Mouse (Mus musculus) spleen, adult 2 months (tissue): ENCODE data around the gene Mphosph6. TPM values are rescaled to one million over a fixed set of nuclear protein-coding genes. Genes with fewer than 3 reads are reported as not detected.
A peak's percentile ranks its signal among the peaks of the same experiment; 100 is the strongest.

Source experiments
- DNase-seq, 2 experiments: peaks; one replicate each; pipeline versions ENCODE4 v3.0.0 to v3.0.0-alpha.2; 2012 to 2021; ENCODE audit warnings: low spot score in 2 of 2, low read depth in 1 of 2
- H3K27ac ChIP-seq: fragments of 200-500 bp; 2 replicates; pipeline ENCODE4 v1.5.1; 2012; ENCODE audit warnings: low read length, inconsistent platforms; ENCODE audit not compliant: insufficient read depth
- H3K27me3 ChIP-seq: fragments of 200-500 bp; 2 replicates; pipeline ENCODE4 v1.6.1; 2012; ENCODE audit warnings: mild to moderate bottlenecking, moderate library complexity, low read length, inconsistent platforms; ENCODE audit not compliant: control insufficient read depth, insufficient read depth
- H3K36me3 ChIP-seq: fragments of 200-500 bp; 2 replicates; pipeline ENCODE4 v1.6.1; 2012; ENCODE audit warnings: mild to moderate bottlenecking, low read length, inconsistent platforms; ENCODE audit not compliant: control insufficient read depth, insufficient read depth
- H3K4me1 ChIP-seq: fragments of 200-500 bp; 2 replicates; pipeline ENCODE4 v1.6.1; 2011; ENCODE audit warnings: inconsistent platforms; ENCODE audit not compliant: control insufficient read depth, insufficient read depth, insufficient read length
- H3K4me3 ChIP-seq: fragments of 200-500 bp; 2 replicates; pipeline ENCODE4 v1.5.1; 2011; ENCODE audit warnings: mild to moderate bottlenecking, inconsistent platforms; ENCODE audit not compliant: insufficient read depth, insufficient read length; ENCODE audit errors: extremely low read depth
- CTCF ChIP-seq: fragments of 200-500 bp; IDR thresholded peaks from 2 replicates; pipeline ENCODE4 v1.5.1; 2011; ENCODE audit warnings: mild to moderate bottlenecking, inconsistent platforms; ENCODE audit not compliant: insufficient read depth, insufficient read length, insufficient replicate concordance; ENCODE audit errors: extremely low read depth
- POLR2A ChIP-seq: fragments of 200-500 bp; IDR thresholded peaks from 2 replicates; pipeline ENCODE4 v1.6.1; 2011; ENCODE audit warnings: low read depth, low read length, inconsistent platforms
- WGBS: fragments of 180-500 bp; shearing (Covaris S2); methylation state at CpG from one replicate; pipeline ENCODE4 v1.1.7; 2018; 5-methylcytosine and 5-hydroxymethylcytosine counted together
- polyA plus RNA-seq: library from polyadenylated mRNA; depleted of rRNA; stranded (reverse); fragments of >200 nt; gene quantifications from 2 replicates; pipeline ENCODE4 v1.2.3, GENCODE M21; 2012

Gene Mphosph6
- polyA plus RNA-seq, 1 experiment, result 3.0 TPM

GRCm38 (mm10) chr8:117781375-117782129, 20.2 kb downstream of the Mphosph6 start:
- no peak for DNase-seq

GRCm38 (mm10) chr8:117779344-117779743, 22.4 kb downstream of the Mphosph6 start:
- WGBS, result 80% methylated on average over 6 of the region's 6 CpGs
- Histone ChIP-seq H3K27ac (no peak overlapping the region), H3K4me1 (no peaks in the 10 kb centered on the region), H3K27me3 (no peaks in the 10 kb centered on the region), H3K36me3 (no peaks in the 10 kb centered on the region), H3K4me3 (no peak overlapping the region)
- DNase-seq, result no peak
- TF ChIP-seq POLR2A (no peak), CTCF (no peak)

More at GRCm38 (mm10) chr8:117781375-117782129, 20.2 kb downstream of the Mphosph6 start:
- Histone ChIP-seq H3K27ac (no peak overlapping the region), H3K27me3 (no peaks in the 10 kb centered on the region), H3K4me1 (no peaks in the 10 kb centered on the region; the same call in 1 of the 2 replicates), H3K4me3 (no peak overlapping the region), H3K36me3 (no peaks in the 10 kb centered on the region)
- no peak for TF ChIP-seq CTCF
- no peak for TF ChIP-seq POLR2A
- WGBS, result 61% methylated on average over 6 of the region's 6 CpGs

- Histone ChIP-seq H3K27me3 (no peaks in the 10 kb centered on the region), H3K36me3 (no peaks in the 10 kb centered on the region), H3K27ac (no peak overlapping the region), H3K4me1 (no peaks in the 10 kb centered on the region), H3K4me3 (no peak overlapping the region)
- DNase-seq, result no peak
- TF ChIP-seq CTCF (no peak), POLR2A (no peak)
- WGBS, result 84% methylated on average over 11 of the region's 11 CpGs
Observed at GRCm38 (mm10) chr8:117778531-117779322, 23.0 kb downstream of the Mphosph6 start.

- whole genome bisulfite sequencing, result 60% methylated on average over 10 of the region's 10 CpGs
- peak in 1 of 2 experiments; percentile 3 for DNase-seq
- H3K27ac ChIP-seq, result no peak overlapping the region
- no peak overlapping the region for H3K4me3 ChIP-seq
- H3K27me3 ChIP-seq, result no peaks in the 10 kb centered on the region
- TF ChIP-seq POLR2A, result no peak
- TF ChIP-seq CTCF, result no peak
- H3K4me1 ChIP-seq, result no peaks in the 10 kb centered on the region
- H3K36me3 ChIP-seq, result no peaks in the 10 kb centered on the region
Observed at GRCm38 (mm10) chr8:117776075-117776474, 25.7 kb downstream of the Mphosph6 start.

- Histone ChIP-seq H3K27me3 (no peaks in the 10 kb centered on the region), H3K27ac (no peak overlapping the region), H3K4me3 (no peak overlapping the region), H3K4me1 (no peaks in the 10 kb centered on the region), H3K36me3 (no peaks in the 10 kb centered on the region)
- no peak for DNase-seq
- TF ChIP-seq CTCF (no peak), POLR2A (no peak)
- WGBS, result 67% methylated on average over 10 of the region's 10 CpGs
Observed at GRCm38 (mm10) chr8:117775626-117776025, 26.1 kb downstream of the Mphosph6 start.

- H3K27ac ChIP-seq, result no peak overlapping the region
- WGBS, result 26% methylated on average over 2 of the region's 2 CpGs
- no peak overlapping the region for H3K4me3 ChIP-seq
- no peaks in the 10 kb centered on the region for H3K27me3 ChIP-seq
- DNase-seq, result no peak
- TF ChIP-seq CTCF (no peak), POLR2A (no peak)
- no peaks in the 10 kb centered on the region for H3K36me3 ChIP-seq
- H3K4me1 ChIP-seq, result no peaks in the 10 kb centered on the region
Observed at GRCm38 (mm10) chr8:117772597-117772996, 29.1 kb downstream of the Mphosph6 start.
